Mouse (Mus musculus) midbrain, embryonic 14.5 days (tissue): Measurements from ENCODE around the gene Foxc1. TPM values are rescaled to one million over a fixed set of nuclear protein-coding genes. Genes with fewer than 3 reads are reported as not detected.
A peak's percentile ranks its signal among the peaks of the same experiment; 100 is the strongest.

Experiments used
- ATAC-seq: fragments of 200-750 bp; cut with Nextera tagmentation; 2 replicates; pipeline ENCODE4 v1.8.0; 2017; ENCODE audit warnings: moderate number of reproducible peaks, moderate library complexity; ENCODE audit not compliant: low FRiP score, low TSS enrichment
- DNase-seq: peaks from one replicate; pipeline ENCODE4 v3.0.0-alpha.2; 2015
- H3K27ac ChIP-seq: fragments of 300-500 bp; sonication (generic); replicated peaks from 2 replicates; pipeline ENCODE4 v1.5.1; 2014; ENCODE audit warnings: mild to moderate bottlenecking, low read depth, low read length, moderate library complexity
- H3K27me3 ChIP-seq: fragments of 300-500 bp; sonication (generic); 2 replicates; pipeline ENCODE4 v1.6.1; 2014; ENCODE audit warnings: low read length, control low read depth, mixed read lengths; ENCODE audit not compliant: control insufficient read depth, insufficient read depth
- H3K36me3 ChIP-seq: fragments of 300-500 bp; sonication (generic); 2 replicates; pipeline ENCODE4 v1.6.1; 2014; ENCODE audit warnings: low read length, control low read depth; ENCODE audit not compliant: control insufficient read depth, insufficient read depth
- H3K4me1 ChIP-seq: fragments of 300-500 bp; sonication (generic); 2 replicates; pipeline ENCODE4 v1.6.1; 2014; ENCODE audit warnings: mild to moderate bottlenecking, antibody characterized with exemption, low read length, control low read depth; ENCODE audit not compliant: control insufficient read depth, insufficient read depth
- H3K4me2 ChIP-seq: fragments of 300-500 bp; sonication (generic); 2 replicates; pipeline ENCODE4 v1.6.1; 2014; ENCODE audit warnings: mild to moderate bottlenecking, low read length, moderate library complexity
- H3K4me3 ChIP-seq: fragments of 300-500 bp; sonication (generic); replicated peaks from 2 replicates; pipeline ENCODE4 v1.5.1; 2014; ENCODE audit warnings: low read depth, low read length
- H3K9ac ChIP-seq: fragments of 300-500 bp; sonication (generic); replicated peaks from 2 replicates; pipeline ENCODE4 v1.6.1; 2014; ENCODE audit warnings: mild to moderate bottlenecking, low read length, moderate library complexity
- H3K9me3 ChIP-seq: fragments of 300-500 bp; sonication (generic); 2 replicates; pipeline ENCODE4 v1.6.1; 2016; ENCODE audit warnings: low read length, control low read depth, mixed read lengths; ENCODE audit not compliant: control insufficient read depth
- WGBS: fragments of 180-500 bp; shearing (Covaris S2); extraction: QIAGEN DNeasy Blood & Tissue Kit; methylation state at CpG from one replicate; pipeline ENCODE4 v1.1.7; 2014; 5-methylcytosine and 5-hydroxymethylcytosine counted together
- polyA plus RNA-seq: library from polyadenylated mRNA; unstranded; fragments of >200 nt; fragmentation: Nextera tagmentation; extraction: Ambion mirVana; gene quantifications from 2 replicates; pipeline ENCODE4 v1.2.1, GENCODE M21; 2014

The Foxc1 gene
- polyA plus RNA-seq, 1 experiment from 2014 or later = 1.7 TPM

GRCm38 (mm10) chr13:31808804-31809420 lies 2.5 kb downstream of the Foxc1 start:
- Histone ChIP-seq H3K27me3 (peaks cover 86% of the 10 kb centered on the region), H3K9me3 (no peaks in the 10 kb centered on the region), H3K9ac (no peak overlapping the region), H3K36me3 (no peaks in the 10 kb centered on the region), H3K4me3 (peak overlapping the region; percentile 38), H3K27ac (peak overlapping the region; percentile 45; the same call in 1 of the 2 replicates), H3K4me1 (peaks cover 9% of the 10 kb centered on the region), H3K4me2 (no peak overlapping the region)
- 4% methylated on average over 16 of the region's 16 CpGs for WGBS
- ATAC-seq (no peak), DNase-seq (peak; percentile 42)

DNA sequence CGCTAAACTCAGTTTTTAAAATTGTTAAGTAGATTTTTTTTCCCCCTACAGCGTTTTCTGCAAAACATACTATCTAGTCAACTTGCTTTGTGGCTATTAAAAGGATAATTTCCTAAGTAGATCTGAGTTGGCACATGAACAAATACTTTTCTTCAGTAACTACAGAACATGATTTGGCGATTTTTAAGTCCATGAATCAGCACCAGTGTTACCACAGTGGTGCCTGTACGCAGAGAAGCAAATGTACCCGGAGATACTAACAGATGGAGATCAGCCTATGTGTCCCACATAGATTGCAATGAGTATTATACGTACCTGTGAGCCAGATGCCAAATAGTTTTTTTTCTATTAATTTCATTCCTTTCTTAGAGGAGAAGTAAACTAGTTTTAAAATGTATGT lies 3.3 kb downstream of the Foxc1 start:
- H3K36me3 ChIP-seq = no peaks in the 10 kb centered on the region
- H3K27me3 ChIP-seq = peaks cover 87% of the 10 kb centered on the region
- no peak overlapping the region for H3K27ac ChIP-seq
- H3K9me3 ChIP-seq = no peaks in the 10 kb centered on the region
- no peak overlapping the region for H3K4me2 ChIP-seq
- H3K4me3 ChIP-seq = no peak overlapping the region
- 7% methylated on average over 6 of the region's 6 CpGs for WGBS
- no peak overlapping the region for H3K9ac ChIP-seq
- ATAC-seq (no peak), DNase-seq (peak; percentile 47)
- peaks cover 9% of the 10 kb centered on the region for H3K4me1 ChIP-seq

DNA sequence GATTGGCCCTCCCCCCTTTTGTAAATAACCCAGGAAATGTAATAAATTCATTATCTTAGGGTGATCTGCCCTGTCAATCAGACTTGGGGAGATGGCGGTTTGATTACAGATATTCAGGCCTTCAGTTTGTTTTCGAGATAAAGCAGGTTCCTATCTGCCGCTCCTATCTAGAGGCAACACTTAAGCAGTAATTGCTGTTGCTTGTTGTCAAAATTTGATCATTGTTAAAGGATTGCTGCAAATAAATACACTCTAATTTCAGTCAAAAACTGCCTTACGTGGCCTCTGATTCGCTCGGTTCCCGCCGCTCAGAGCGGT lies 3.9 kb downstream of the Foxc1 start:
- Histone ChIP-seq H3K4me2 (no peak overlapping the region), H3K9ac (peak overlapping the region; percentile 29; the same call in 1 of the 2 replicates), H3K27me3 (peaks cover 87% of the 10 kb centered on the region), H3K36me3 (no peaks in the 10 kb centered on the region), H3K27ac (no peak overlapping the region), H3K9me3 (no peaks in the 10 kb centered on the region), H3K4me1 (peaks cover 9% of the 10 kb centered on the region), H3K4me3 (peak overlapping the region; percentile 23)
- ATAC-seq (no peak), DNase-seq (no peak)
- WGBS = under 1% methylated on average over 9 of the region's 9 CpGs

GRCm38 (mm10) chr13:31810693-31811541 lies 4.5 kb downstream of the Foxc1 start:
- Histone ChIP-seq H3K4me1 (peaks cover 9% of the 10 kb centered on the region), H3K9me3 (no peaks in the 10 kb centered on the region), H3K4me2 (peak overlapping the region; percentile 39), H3K4me3 (peak overlapping the region; percentile 23), H3K9ac (peak overlapping the region; percentile 29; the same call in 1 of the 2 replicates), H3K27ac (no peak overlapping the region), H3K36me3 (no peaks in the 10 kb centered on the region), H3K27me3 (peaks cover 87% of the 10 kb centered on the region)
- WGBS = 1% methylated on average over 63 of the region's 65 CpGs
- DNase-seq (peak; percentile 63), ATAC-seq (no peak)

GRCm38 (mm10) chr13:31811542-31812021 lies 5.1 kb downstream of the Foxc1 start:
- H3K9ac ChIP-seq = peak overlapping the region; percentile 23; the same call in 1 of the 2 replicates
- H3K27ac ChIP-seq = no peak overlapping the region
- ATAC-seq = no peak
- no peaks in the 10 kb centered on the region for H3K36me3 ChIP-seq
- 5% methylated on average over 42 of the region's 44 CpGs for WGBS
- H3K4me1 ChIP-seq = peaks cover 9% of the 10 kb centered on the region
- peak overlapping the region; percentile 23 for H3K4me3 ChIP-seq
- no peaks in the 10 kb centered on the region for H3K9me3 ChIP-seq
- peaks cover 87% of the 10 kb centered on the region for H3K27me3 ChIP-seq
- peak overlapping the region; percentile 39 for H3K4me2 ChIP-seq
- no peak for DNase-seq

DNA sequence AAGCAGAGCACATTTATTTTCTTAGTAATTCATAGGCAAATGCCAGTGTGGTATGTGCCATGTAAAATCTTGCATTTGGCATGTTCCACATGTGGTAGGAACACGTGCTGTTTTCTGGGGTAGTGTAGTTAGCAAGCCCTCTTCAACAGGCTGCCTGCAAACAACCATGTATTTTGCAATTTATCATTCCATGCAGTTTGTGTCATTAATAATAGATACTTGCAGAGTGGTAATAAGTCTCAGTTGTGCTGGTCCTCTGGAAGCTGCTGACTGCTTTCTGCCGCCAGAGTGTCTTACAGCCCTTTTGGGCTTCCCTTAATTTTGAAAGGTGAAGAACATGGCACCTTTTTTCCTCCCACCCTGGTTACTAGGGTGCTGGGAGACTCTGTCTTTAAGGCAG lies 6.3 kb downstream of the Foxc1 start:
- DNase-seq (no peak), ATAC-seq (no peak)
- H3K27me3 ChIP-seq = peaks cover 86% of the 10 kb centered on the region
- H3K4me3 ChIP-seq = no peak overlapping the region
- H3K27ac ChIP-seq = no peak overlapping the region
- no peak overlapping the region for H3K4me2 ChIP-seq
- no peak overlapping the region for H3K9ac ChIP-seq
- no peaks in the 10 kb centered on the region for H3K36me3 ChIP-seq
- no peaks in the 10 kb centered on the region for H3K9me3 ChIP-seq
- peaks cover 9% of the 10 kb centered on the region; the same call in 1 of the 2 replicates for H3K4me1 ChIP-seq
- WGBS = 59% methylated on average over 2 of the region's 2 CpGs

DNA sequence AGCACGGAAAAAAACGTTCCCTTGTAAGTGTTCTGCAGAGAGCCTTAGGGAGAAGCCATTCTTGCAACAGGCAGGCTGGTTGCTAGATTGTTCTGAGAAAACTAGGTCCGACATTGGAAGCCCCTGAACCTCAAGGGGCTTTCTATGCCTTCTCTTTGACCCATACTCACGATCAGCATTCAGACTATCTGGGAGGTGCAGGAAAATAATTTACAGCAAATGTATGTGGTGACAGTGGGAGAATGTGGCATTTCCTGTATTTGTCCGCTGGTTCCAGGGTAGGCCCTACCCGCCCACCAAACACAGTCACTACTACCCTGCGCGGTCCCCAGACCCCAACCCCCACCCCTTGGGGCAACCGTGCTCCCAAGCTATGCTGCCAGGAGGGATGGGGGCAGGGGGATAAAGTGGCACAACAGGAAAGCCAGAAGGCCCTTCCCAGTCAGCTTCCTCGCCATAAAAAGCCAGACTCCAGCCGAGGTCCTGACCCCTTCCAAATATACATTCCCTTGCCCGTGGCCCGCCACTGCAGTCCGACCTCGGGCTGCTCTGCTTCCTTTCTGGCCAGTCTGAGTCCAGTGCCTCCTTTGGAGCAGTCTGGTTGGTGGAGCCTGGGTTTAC lies 9.1 kb downstream of the Foxc1 start:
- H3K9me3 ChIP-seq = no peaks in the 10 kb centered on the region
- H3K36me3 ChIP-seq = no peaks in the 10 kb centered on the region
- DNase-seq (no peak), ATAC-seq (no peak)
- H3K9ac ChIP-seq = no peak overlapping the region
- no peak overlapping the region for H3K4me3 ChIP-seq
- peaks cover 5% of the 10 kb centered on the region; the same call in 1 of the 2 replicates for H3K4me1 ChIP-seq
- H3K4me2 ChIP-seq = no peak overlapping the region
- peaks cover 81% of the 10 kb centered on the region for H3K27me3 ChIP-seq
- 35% methylated on average over 15 of the region's 15 CpGs for WGBS
- no peak overlapping the region for H3K27ac ChIP-seq

DNA sequence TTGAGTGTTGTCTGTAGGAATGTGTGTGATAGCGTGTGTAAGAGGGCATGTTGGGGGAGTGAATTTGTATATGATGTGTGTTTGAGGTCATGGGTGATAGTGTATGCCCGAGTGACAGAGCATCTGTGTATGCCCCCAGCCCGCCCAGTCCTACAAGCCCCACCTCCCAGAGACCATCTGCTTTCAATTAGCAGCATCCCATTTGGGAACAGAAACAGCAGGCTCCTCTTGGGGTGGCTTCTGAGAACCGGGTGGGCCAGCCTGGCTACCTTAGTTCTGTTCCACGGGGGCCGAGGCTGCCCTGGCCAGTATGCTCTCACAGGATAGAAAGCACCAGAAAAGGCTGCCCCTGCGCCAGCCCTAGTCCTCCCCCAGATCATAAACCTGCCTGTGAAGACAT lies 11.9 kb downstream of the Foxc1 start:
- Histone ChIP-seq H3K27me3 (peaks cover 64% of the 10 kb centered on the region), H3K4me1 (no peaks in the 10 kb centered on the region)
- no peak for DNase-seq

More for the DNA sequence above, 11.9 kb downstream of the Foxc1 start:
- 69% methylated on average over 7 of the region's 7 CpGs for WGBS
- H3K36me3 ChIP-seq = no peaks in the 10 kb centered on the region
- no peak overlapping the region for H3K27ac ChIP-seq
- H3K9ac ChIP-seq = no peak overlapping the region
- no peak for ATAC-seq
- H3K4me2 ChIP-seq = no peak overlapping the region
- H3K4me3 ChIP-seq = no peak overlapping the region
- no peaks in the 10 kb centered on the region for H3K9me3 ChIP-seq
